Mouse (Mus musculus): ENCODE measurements at regions not wholly inside any gene's neighbourhood (a gene's known extent, or its start where the extent isn't known, plus 50 kb on each side); places are given as distances from the start of the nearest gene placed in this dataset.

GRCm38 (mm10) chr5:133020821-133021220, 477.7 kb upstream of the Auts2 start:
- no peaks in the 10 kb centered on the region for H3K36me3 ChIP-seq (ENCODE audit: insufficient read depth, low read length)
- no peak overlapping the region for H3K9ac ChIP-seq (ENCODE audit: low read depth, low read length)
- no peaks in the 10 kb centered on the region for H3K4me1 ChIP-seq (replicated peaks; ENCODE audit: insufficient read depth, low read length)
- no peak overlapping the region for H3K4me2 ChIP-seq (ENCODE audit: low read length)
- no peaks in the 10 kb centered on the region for H3K27me3 ChIP-seq (ENCODE audit: insufficient read depth, low read length)
- no peak for DNase-seq (ENCODE audit: low spot score)
- H3K4me3 ChIP-seq (replicated peaks; ENCODE audit: low read depth, low read length) = no peak overlapping the region
- H3K27ac ChIP-seq = no peak overlapping the region
- ATAC-seq (replicated peaks; ENCODE audit: low FRiP score, low read depth) = no peak
- no peaks in the 10 kb centered on the region for H3K9me3 ChIP-seq (replicated peaks; ENCODE audit: low read length)
- no peak for TF ChIP-seq CTCF (IDR thresholded peaks at IDR 0.05; ENCODE audit: low read depth)

- no peak for DNase-seq (ENCODE audit: low spot score)
Observed at GRCm38 (mm10) chr5:133020116-133020515, 477.0 kb upstream of the Auts2 start.

GRCm38 (mm10) chr5:133010624-133011575, 467.8 kb upstream of the Auts2 start:
- Histone ChIP-seq H3K27ac (no peak overlapping the region), H3K27me3 (ENCODE audit: insufficient read depth, low read length) (no peaks in the 10 kb centered on the region), H3K4me1 (replicated peaks; ENCODE audit: insufficient read depth, low read length) (no peaks in the 10 kb centered on the region), H3K9me3 (replicated peaks; ENCODE audit: low read length) (no peaks in the 10 kb centered on the region), H3K9ac (ENCODE audit: low read depth, low read length) (no peak overlapping the region), H3K4me3 (replicated peaks; ENCODE audit: low read depth, low read length) (no peak overlapping the region), H3K4me2 (ENCODE audit: low read length) (no peak overlapping the region), H3K36me3 (ENCODE audit: insufficient read depth, low read length) (no peaks in the 10 kb centered on the region)
- TF ChIP-seq CTCF (IDR thresholded peaks at IDR 0.05; ENCODE audit: low read depth) = no peak
- DNase-seq (ENCODE audit: low spot score) (no peak), ATAC-seq (replicated peaks; ENCODE audit: low FRiP score, low read depth) (no peak)
- 81% methylated on average over 14 of the region's 14 CpGs for WGBS

More at GRCm38 (mm10) chr5:133020116-133020515, 477.0 kb upstream of the Auts2 start:
- no peak for ATAC-seq (replicated peaks; ENCODE audit: low FRiP score, low read depth)
- H3K36me3 ChIP-seq (ENCODE audit: insufficient read depth, low read length) = no peaks in the 10 kb centered on the region
- no peak overlapping the region for H3K9ac ChIP-seq (ENCODE audit: low read depth, low read length)
- WGBS = 53% methylated on average over 1 of the region's 1 CpGs
- H3K4me2 ChIP-seq (ENCODE audit: low read length) = no peak overlapping the region
- no peaks in the 10 kb centered on the region for H3K4me1 ChIP-seq (replicated peaks; ENCODE audit: insufficient read depth, low read length)
- H3K27ac ChIP-seq = no peak overlapping the region
- H3K4me3 ChIP-seq (replicated peaks; ENCODE audit: low read depth, low read length) = no peak overlapping the region
- no peaks in the 10 kb centered on the region for H3K27me3 ChIP-seq (ENCODE audit: insufficient read depth, low read length)
- no peak; the same call in 1 of the 2 replicates for TF ChIP-seq CTCF (IDR thresholded peaks at IDR 0.05; ENCODE audit: low read depth)
- H3K9me3 ChIP-seq (replicated peaks; ENCODE audit: low read length) = no peaks in the 10 kb centered on the region

- Histone ChIP-seq H3K4me2 (ENCODE audit: low read length) (no peak overlapping the region), H3K36me3 (ENCODE audit: insufficient read depth, low read length) (no peaks in the 10 kb centered on the region), H3K4me1 (replicated peaks; ENCODE audit: insufficient read depth, low read length) (no peaks in the 10 kb centered on the region), H3K9ac (ENCODE audit: low read depth, low read length) (no peak overlapping the region), H3K9me3 (replicated peaks; ENCODE audit: low read length) (no peaks in the 10 kb centered on the region), H3K27ac (no peak overlapping the region), H3K4me3 (replicated peaks; ENCODE audit: low read depth, low read length) (no peak overlapping the region), H3K27me3 (ENCODE audit: insufficient read depth, low read length) (no peaks in the 10 kb centered on the region)
- TF ChIP-seq CTCF (IDR thresholded peaks at IDR 0.05; ENCODE audit: low read depth) = no peak
- 58% methylated on average over 7 of the region's 7 CpGs for WGBS
- DNase-seq (ENCODE audit: low spot score) = peak; percentile 54
- ATAC-seq (replicated peaks; ENCODE audit: low FRiP score, low read depth) = peak; percentile 54; the same call in 1 of the 2 replicates
Observed at GRCm38 (mm10) chr5:132982866-132983265, 439.7 kb upstream of the Auts2 start.

GRCm38 (mm10) chr5:132979013-132979412, 435.9 kb upstream of the Auts2 start:
- H3K27ac ChIP-seq = no peak overlapping the region
- H3K9ac ChIP-seq (ENCODE audit: low read depth, low read length) = no peak overlapping the region
- no peaks in the 10 kb centered on the region for H3K27me3 ChIP-seq (ENCODE audit: insufficient read depth, low read length)
- DNase-seq (ENCODE audit: low spot score) (no peak), ATAC-seq (replicated peaks; ENCODE audit: low FRiP score, low read depth) (no peak)
- H3K9me3 ChIP-seq (replicated peaks; ENCODE audit: low read length) = no peaks in the 10 kb centered on the region
- H3K36me3 ChIP-seq (ENCODE audit: insufficient read depth, low read length) = no peaks in the 10 kb centered on the region
- H3K4me1 ChIP-seq (replicated peaks; ENCODE audit: insufficient read depth, low read length) = no peaks in the 10 kb centered on the region
- TF ChIP-seq CTCF (IDR thresholded peaks at IDR 0.05; ENCODE audit: low read depth) = no peak
- H3K4me2 ChIP-seq (ENCODE audit: low read length) = no peak overlapping the region
- 75% methylated on average over 5 of the region's 5 CpGs for WGBS
- no peak overlapping the region for H3K4me3 ChIP-seq (replicated peaks; ENCODE audit: low read depth, low read length)

- 83% methylated on average over 4 of the region's 4 CpGs for WGBS
- Histone ChIP-seq H3K27ac (no peak overlapping the region), H3K9ac (ENCODE audit: low read depth, low read length) (no peak overlapping the region), H3K4me2 (ENCODE audit: low read length) (no peak overlapping the region), H3K4me1 (replicated peaks; ENCODE audit: insufficient read depth, low read length) (no peaks in the 10 kb centered on the region), H3K4me3 (replicated peaks; ENCODE audit: low read depth, low read length) (no peak overlapping the region), H3K36me3 (ENCODE audit: insufficient read depth, low read length) (no peaks in the 10 kb centered on the region), H3K27me3 (ENCODE audit: insufficient read depth, low read length) (no peaks in the 10 kb centered on the region), H3K9me3 (replicated peaks; ENCODE audit: low read length) (no peaks in the 10 kb centered on the region)
- ATAC-seq (replicated peaks; ENCODE audit: low FRiP score, low read depth) = no peak
- no peak for TF ChIP-seq CTCF (IDR thresholded peaks at IDR 0.05; ENCODE audit: low read depth)
- no peak for DNase-seq (ENCODE audit: low spot score)
Observed at GRCm38 (mm10) chr5:132975303-132975932, 432.3 kb upstream of the Auts2 start.

Measured in kidney, postnatal 0 days (tissue).